Mouse (Mus musculus) heart, adult 2 months (tissue): Measurements from ENCODE around the gene Fkbp2.

Source experiments
- CTCF ChIP-seq: fragments of 200-600 bp; IDR thresholded peaks from 2 replicates; pipeline ENCODE4 v1.8.1; 2022; ENCODE audit warnings: antibody characterized with exemption, mild to moderate bottlenecking, moderate library complexity
- EP300 ChIP-seq: fragments of 200-500 bp; IDR thresholded peaks from 2 replicates; pipeline ENCODE4 v1.6.1; 2011; ENCODE audit warnings: low read depth, low read length, control low read depth; ENCODE audit not compliant: insufficient read depth

GRCm38 (mm10) chr19:7013984-7014383 lies 33.7 kb upstream of the Fkbp2 start:
- no peak for TF ChIP-seq EP300
- no peak for TF ChIP-seq CTCF
